Mouse (Mus musculus): ENCODE measurements around the gene Ttc29.

Gene Ttc29

GRCm38 (mm10) chr8:78420101-78420503 lies 207.0 kb downstream of the Ttc29 start:
- peak; percentile 50 for DNase-seq (ENCODE audit: extremely low spot score, low spot score)

DNA sequence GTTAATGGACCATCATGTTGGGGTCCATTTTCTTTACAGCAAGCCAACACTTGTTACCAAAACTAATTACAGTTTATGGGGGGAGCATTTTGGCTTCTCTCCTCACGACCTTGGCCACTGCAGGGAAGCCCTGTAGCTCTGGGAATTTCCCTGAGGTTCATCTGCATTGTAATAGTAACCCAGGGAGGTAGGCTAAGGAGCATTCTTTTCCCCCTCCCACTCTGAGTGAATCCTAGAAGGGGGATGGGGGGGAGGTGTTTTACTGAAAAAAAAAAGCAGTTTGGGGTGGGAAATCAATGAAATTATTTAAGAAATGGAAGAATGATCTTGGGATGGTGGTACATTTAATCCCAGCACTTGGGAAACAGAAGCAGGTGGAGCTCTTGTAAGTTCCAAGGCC lies 210.8 kb downstream of the Ttc29 start:
- DNase-seq (ENCODE audit: extremely low spot score, low spot score): no peak

DNA sequence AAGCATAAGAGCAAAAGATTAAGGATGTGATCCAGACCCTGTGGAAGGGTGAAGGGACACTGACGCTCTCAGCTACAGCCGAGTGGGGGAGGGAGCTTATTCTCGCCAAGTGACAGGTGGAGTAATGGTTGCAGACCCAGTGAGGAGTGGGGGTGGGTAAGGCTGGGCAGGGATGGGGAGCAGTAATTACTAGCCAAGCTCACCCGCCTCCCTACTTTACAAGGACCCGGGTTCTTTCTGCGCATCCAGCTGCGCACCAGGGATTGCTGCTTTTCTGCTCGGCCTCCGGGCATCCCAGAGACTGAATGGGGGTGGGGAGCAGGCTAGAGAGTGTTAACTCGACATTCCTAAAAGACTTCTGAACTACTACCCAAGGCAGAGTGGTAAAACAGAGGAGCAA lies 213.4 kb downstream of the Ttc29 start:
- peak; percentile 32 for DNase-seq (ENCODE audit: extremely low spot score, low spot score)

GRCm38 (mm10) chr8:78426875-78427768 lies 214.0 kb downstream of the Ttc29 start:
- peak; percentile 42 for DNase-seq (ENCODE audit: extremely low spot score, low spot score)

GRCm38 (mm10) chr8:78427769-78428130 lies 214.7 kb downstream of the Ttc29 start:
- DNase-seq (ENCODE audit: extremely low spot score, low spot score): no peak

DNA sequence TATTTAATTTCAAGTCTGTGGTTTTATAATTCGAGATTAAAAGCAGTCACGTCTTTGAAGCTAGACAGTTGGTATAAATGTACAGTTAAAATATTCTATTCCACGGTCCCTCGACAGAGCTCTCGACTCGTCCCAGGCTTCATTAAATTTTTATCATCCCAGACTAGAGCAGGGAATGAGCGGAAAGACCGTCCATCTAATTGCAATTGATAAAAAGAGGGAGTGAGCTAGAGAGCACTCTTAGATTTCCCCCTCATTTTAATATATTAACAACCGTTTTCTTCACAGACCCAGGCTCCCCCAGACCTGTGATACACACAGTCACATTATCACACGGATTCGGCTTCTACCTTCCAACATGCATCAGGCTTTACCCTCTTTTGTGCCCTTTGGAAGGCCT lies 215.1 kb downstream of the Ttc29 start:
- DNase-seq (ENCODE audit: extremely low spot score, low spot score): no peak

GRCm38 (mm10) chr8:78431356-78431755 lies 218.3 kb downstream of the Ttc29 start:
- DNase-seq (ENCODE audit: extremely low spot score, low spot score): peak; percentile 64

- no peak for DNase-seq (ENCODE audit: extremely low spot score, low spot score)
Observed at GRCm38 (mm10) chr8:78432451-78432850, 219.4 kb downstream of the Ttc29 start.

DNA sequence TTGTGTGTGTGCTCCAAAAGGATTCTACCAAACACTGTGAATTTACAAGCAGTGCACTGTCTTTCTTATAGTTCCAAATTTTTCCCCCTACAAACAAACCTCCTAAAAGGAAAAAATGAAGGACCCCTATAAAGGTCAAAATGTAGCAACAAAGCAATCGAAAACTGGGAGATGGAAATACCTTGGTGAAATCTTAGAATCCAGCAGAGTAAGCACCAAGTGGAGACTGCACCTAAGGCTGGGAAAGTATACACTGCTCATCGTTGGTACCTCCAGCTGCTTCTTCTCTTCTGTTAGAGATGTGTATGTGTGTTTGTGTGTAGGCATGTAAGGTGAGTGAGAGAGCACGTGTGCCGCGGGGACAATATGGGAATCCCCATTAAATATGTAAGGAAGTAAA lies 220.2 kb downstream of the Ttc29 start:
- no peak for DNase-seq (ENCODE audit: extremely low spot score, low spot score)

DNA sequence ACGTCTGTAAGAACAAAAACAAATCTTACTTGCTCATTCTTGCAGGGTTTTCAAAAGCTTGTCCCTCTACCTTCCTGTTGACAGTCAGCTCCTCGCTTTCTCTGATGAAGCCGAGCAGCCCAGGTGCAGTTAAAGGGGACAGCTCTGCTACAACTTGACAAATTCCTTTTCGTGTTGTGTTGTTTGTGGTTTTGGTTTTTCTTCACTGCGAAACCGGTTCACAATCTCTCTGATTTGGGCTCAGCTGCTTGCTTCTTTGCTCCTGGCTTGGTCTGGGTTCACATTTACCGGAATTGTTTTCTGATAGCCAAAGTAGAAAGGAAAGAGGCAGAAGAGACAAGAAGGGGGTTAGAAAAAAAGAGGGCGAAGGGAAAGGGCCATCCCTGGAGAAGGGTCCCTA lies 221.2 kb downstream of the Ttc29 start:
- no peak for DNase-seq (ENCODE audit: extremely low spot score, low spot score)

DNA sequence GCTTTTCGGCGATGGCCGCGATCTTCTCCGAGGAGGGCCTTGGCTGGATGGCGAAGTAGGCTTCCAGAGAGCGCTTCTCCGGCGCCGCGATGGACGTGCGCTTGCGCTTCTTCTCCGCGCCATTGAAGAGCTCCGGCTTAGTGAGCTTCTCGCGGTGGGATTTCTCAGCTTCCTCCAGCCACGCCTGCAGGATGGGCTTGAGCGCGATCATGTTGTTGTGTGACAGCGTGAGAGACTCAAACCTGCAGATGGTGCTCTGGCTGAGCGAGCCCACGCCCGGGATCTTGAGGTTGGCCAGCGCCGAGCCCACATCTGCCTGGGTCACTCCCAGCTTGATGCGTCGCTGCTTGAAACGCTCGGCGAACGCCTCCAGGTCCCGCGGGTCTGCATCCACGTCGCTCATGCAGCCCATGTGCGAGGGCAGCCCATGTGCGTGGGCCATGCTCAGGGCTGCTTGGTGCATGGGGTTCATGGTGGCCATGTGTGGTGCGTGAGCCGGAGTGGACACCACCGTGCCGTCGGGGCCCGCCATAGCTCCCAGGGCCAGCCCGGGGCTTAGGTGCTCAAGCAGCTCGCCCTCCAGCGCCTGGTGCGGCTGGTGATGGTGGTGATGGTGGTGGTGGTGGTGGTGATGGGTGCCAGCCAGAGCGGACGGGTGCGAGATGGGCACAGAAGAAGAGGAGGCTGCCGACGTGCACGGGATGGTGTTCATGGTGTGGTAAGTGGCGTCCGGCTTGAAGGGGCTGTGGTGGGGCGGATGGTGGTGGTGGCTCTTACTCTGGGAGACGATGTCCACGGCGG lies 221.9 kb downstream of the Ttc29 start:
- peak; percentile 63 for DNase-seq (ENCODE audit: extremely low spot score, low spot score)

DNA sequence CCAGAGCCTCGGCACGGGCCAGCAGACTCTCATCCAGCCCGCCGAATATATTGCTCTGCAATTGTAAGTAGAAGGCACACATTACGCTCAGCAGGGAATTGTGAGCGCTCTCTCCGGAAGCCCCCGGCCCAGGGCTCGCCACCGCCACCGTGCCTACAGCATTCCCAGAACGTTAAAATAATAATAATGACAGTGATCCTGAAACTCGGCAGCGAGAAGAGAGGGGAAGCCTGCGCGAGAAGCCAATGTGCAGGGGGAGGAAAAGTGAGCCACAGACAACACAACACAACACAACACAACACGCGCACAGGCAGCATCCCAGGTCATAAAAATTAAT lies 222.5 kb downstream of the Ttc29 start:
- peak; percentile 40 for DNase-seq (ENCODE audit: extremely low spot score, low spot score)

GRCm38 (mm10) chr8:78436071-78436651 lies 223.1 kb downstream of the Ttc29 start, which contains the start of gene Pou4f2:
TSS of gene Pou4f2 (minus strand) at chr8:78436645.
- peak; percentile 75 for DNase-seq (ENCODE audit: extremely low spot score, low spot score)

DNA sequence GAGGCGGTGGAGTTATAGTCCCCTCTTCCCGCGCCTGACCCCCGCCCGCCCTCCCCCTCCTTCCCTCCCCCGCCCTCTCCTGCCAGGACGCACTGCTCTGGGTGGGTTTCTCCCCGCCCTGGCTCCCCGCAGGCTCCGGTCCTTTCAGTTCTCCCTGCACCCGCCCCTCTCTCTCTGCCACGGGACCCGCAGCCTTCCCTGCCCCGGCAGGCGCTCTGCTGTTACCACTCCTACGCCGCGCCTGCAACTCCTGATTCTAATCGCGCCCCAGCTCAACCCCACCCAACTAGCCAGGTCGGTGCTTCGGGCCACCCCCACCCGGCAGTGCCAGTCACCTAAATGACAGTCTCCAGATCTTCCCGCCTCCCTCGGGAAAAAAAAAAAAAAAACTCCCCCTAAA lies 223.6 kb downstream of the Ttc29 start:
- DNase-seq (ENCODE audit: extremely low spot score, low spot score): no peak

- DNase-seq (ENCODE audit: extremely low spot score, low spot score): peak; percentile 43
Observed at GRCm38 (mm10) chr8:78437140-78438045, 224.3 kb downstream of the Ttc29 start.

GRCm38 (mm10) chr8:78438121-78438520 lies 225.0 kb downstream of the Ttc29 start:
- peak; percentile 63 for DNase-seq (ENCODE audit: extremely low spot score, low spot score)

DNA sequence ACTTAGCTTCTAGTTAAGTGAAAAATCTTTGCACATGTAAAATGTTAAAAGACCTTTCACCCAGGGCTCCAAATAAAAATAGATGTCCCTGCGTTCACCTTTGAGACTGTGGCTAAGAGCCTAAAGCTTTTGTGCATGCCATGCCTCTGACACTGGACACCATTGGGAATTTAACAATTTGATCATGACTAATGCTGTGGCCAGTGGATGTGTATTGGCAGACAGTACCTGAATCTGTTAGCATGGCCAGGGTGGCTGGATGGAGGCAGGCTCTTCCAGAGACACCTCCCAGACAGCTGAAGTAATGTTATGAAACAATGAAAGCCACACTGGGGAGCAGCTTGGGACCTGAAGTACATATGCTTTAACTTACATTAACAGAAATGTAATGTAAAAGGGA lies 229.7 kb downstream of the Ttc29 start:
- DNase-seq (ENCODE audit: extremely low spot score, low spot score): no peak
